Mouse (Mus musculus) heart, adult 11 months (tissue): ENCODE results near the gene Atat1.
A peak's percentile ranks its signal among the peaks of the same experiment; 100 is the strongest.

Source experiments
- DNase-seq: peaks from one replicate; pipeline ENCODE4 v3.0.0; 2022

Gene Atat1

GRCm38 (mm10) chr17:35917143-35917462 lies 7.2 kb upstream of the Atat1 start:
- DNase-seq: no peak

- peak; percentile 100 for DNase-seq
These were observed 6.6 kb upstream of the Atat1 start, which contains the start of the genes Mrps18b and Ppp1r10 for GRCm38 (mm10) chr17:35916297-35917142. TSS of gene Mrps18b (minus strand) at chr17:35916389. TSS of gene Ppp1r10 (plus strand) at chr17:35916434.

GRCm38 (mm10) chr17:35915538-35916296 lies 5.8 kb upstream of the Atat1 start:
- DNase-seq: no peak

- no peak for DNase-seq
These were observed 5.1 kb upstream of the Atat1 start for GRCm38 (mm10) chr17:35914975-35915374.

- no peak for DNase-seq
These were observed 523 bp downstream of the Atat1 start for GRCm38 (mm10) chr17:35909186-35909918.

- DNase-seq: no peak
These were observed 2.3 kb downstream of the Atat1 start for GRCm38 (mm10) chr17:35907609-35908008.

- DNase-seq: no peak
These were observed 4.3 kb downstream of the Atat1 start for GRCm38 (mm10) chr17:35905587-35905986.

GRCm38 (mm10) chr17:35903992-35904355 lies 5.9 kb downstream of the Atat1 start:
- no peak for DNase-seq

- peak; percentile 94 for DNase-seq
These were observed 6.4 kb downstream of the Atat1 start for GRCm38 (mm10) chr17:35903343-35903991.

- no peak for DNase-seq
These were observed 9.2 kb downstream of the Atat1 start for GRCm38 (mm10) chr17:35900636-35901035.

GRCm38 (mm10) chr17:35897644-35898573 lies 12.0 kb downstream of the Atat1 start:
- DNase-seq: peak; percentile 94

GRCm38 (mm10) chr17:35896781-35897643 lies 12.9 kb downstream of the Atat1 start, which contains the start of gene 2310061I04Rik:
TSS of gene 2310061I04Rik (minus strand) at chr17:35897431.
- peak; percentile 100 for DNase-seq

- DNase-seq: no peak
These were observed 22.1 kb downstream of the Atat1 start for GRCm38 (mm10) chr17:35887725-35888124.

GRCm38 (mm10) chr17:35883777-35884176 lies 26.1 kb downstream of the Atat1 start:
- DNase-seq: peak; percentile 90

- DNase-seq: peak; percentile 91
These were observed 27.0 kb downstream of the Atat1 start for GRCm38 (mm10) chr17:35882924-35883323.

GRCm38 (mm10) chr17:35879245-35880057 lies 30.4 kb downstream of the Atat1 start, which contains the start of gene Dhx16:
TSS of gene Dhx16 (plus strand) at chr17:35879819.
- peak; percentile 99 for DNase-seq

- peak; percentile 92 for DNase-seq
These were observed 35.2 kb downstream of the Atat1 start for GRCm38 (mm10) chr17:35874721-35875120.

GRCm38 (mm10) chr17:35873774-35874519 lies 35.9 kb downstream of the Atat1 start:
- peak; percentile 98 for DNase-seq
